Mouse (Mus musculus): ENCODE measurements around the gene Tarm1. TPM values are rescaled to one million over a fixed set of nuclear protein-coding genes. Genes with fewer than 3 reads are reported as not detected.
A peak's percentile ranks its signal among the peaks of the same experiment; 100 is the strongest.

Tarm1 gene
- total RNA-seq (2017) = 50.3 and 60.8 TPM in 2 replicates

- ATAC-seq (ENCODE audit: extremely low read depth, insufficient number of reproducible peaks, low FRiP score, poor library complexity, severe bottlenecking) = peak; percentile 59; the same call in 1 of the 2 replicates
Measured at GRCm38 (mm10) chr7:3502439-3502838, at the start of gene Tarm1. Gene Tarm1, minus strand, starts transcription at chr7:3502624.

- ATAC-seq (ENCODE audit: extremely low read depth, insufficient number of reproducible peaks, low FRiP score, poor library complexity, severe bottlenecking) = peak; percentile 78; the same call in 1 of the 2 replicates
Measured at GRCm38 (mm10) chr7:3505913-3506312, 3.5 kb upstream of the Tarm1 start.

GRCm38 (mm10) chr7:3500406-3500805 lies 2.0 kb downstream of the Tarm1 start:
- no peak for ATAC-seq (ENCODE audit: extremely low read depth, insufficient number of reproducible peaks, low FRiP score, poor library complexity, severe bottlenecking)

GRCm38 (mm10) chr7:3481948-3482608 lies 20.3 kb downstream of the Tarm1 start:
- ATAC-seq (ENCODE audit: extremely low read depth, insufficient number of reproducible peaks, low FRiP score, poor library complexity, severe bottlenecking) = 0 out of 2 replicates have a peak, but pooled peaks have one; percentile 55

GRCm38 (mm10) chr7:3476728-3477127 lies 25.7 kb downstream of the Tarm1 start:
- ATAC-seq (ENCODE audit: extremely low read depth, insufficient number of reproducible peaks, low FRiP score, poor library complexity, severe bottlenecking) = no peak

- ATAC-seq (ENCODE audit: extremely low read depth, insufficient number of reproducible peaks, low FRiP score, poor library complexity, severe bottlenecking) = no peak
Measured at GRCm38 (mm10) chr7:3474291-3475080, 27.9 kb downstream of the Tarm1 start.

GRCm38 (mm10) chr7:3472774-3473173 lies 29.6 kb downstream of the Tarm1 start:
- ATAC-seq (ENCODE audit: extremely low read depth, insufficient number of reproducible peaks, low FRiP score, poor library complexity, severe bottlenecking) = no peak

- ATAC-seq (ENCODE audit: extremely low read depth, insufficient number of reproducible peaks, low FRiP score, poor library complexity, severe bottlenecking) = no peak
Measured at GRCm38 (mm10) chr7:3468614-3469013, 33.8 kb downstream of the Tarm1 start.

- no peak for ATAC-seq (ENCODE audit: extremely low read depth, insufficient number of reproducible peaks, low FRiP score, poor library complexity, severe bottlenecking)
Measured at GRCm38 (mm10) chr7:3463306-3463705, 39.1 kb downstream of the Tarm1 start.

GRCm38 (mm10) chr7:3460261-3460660 lies 42.2 kb downstream of the Tarm1 start:
- ATAC-seq (ENCODE audit: extremely low read depth, insufficient number of reproducible peaks, low FRiP score, poor library complexity, severe bottlenecking) = no peak

GRCm38 (mm10) chr7:3457841-3458217 lies 44.6 kb downstream of the Tarm1 start:
- ATAC-seq (ENCODE audit: extremely low read depth, insufficient number of reproducible peaks, low FRiP score, poor library complexity, severe bottlenecking) = no peak

GRCm38 (mm10) chr7:3457111-3457840 lies 45.1 kb downstream of the Tarm1 start:
- ATAC-seq (ENCODE audit: extremely low read depth, insufficient number of reproducible peaks, low FRiP score, poor library complexity, severe bottlenecking) = no peak

GRCm38 (mm10) chr7:3453486-3454183 lies 48.8 kb downstream of the Tarm1 start:
- ATAC-seq (ENCODE audit: extremely low read depth, insufficient number of reproducible peaks, low FRiP score, poor library complexity, severe bottlenecking) = no peak

- ATAC-seq (ENCODE audit: extremely low read depth, insufficient number of reproducible peaks, low FRiP score, poor library complexity, severe bottlenecking) = no peak
Measured at GRCm38 (mm10) chr7:3452821-3453485, 49.5 kb downstream of the Tarm1 start.

- no peak for ATAC-seq (ENCODE audit: extremely low read depth, insufficient number of reproducible peaks, low FRiP score, poor library complexity, severe bottlenecking)
Measured at GRCm38 (mm10) chr7:3451161-3451560, 51.3 kb downstream of the Tarm1 start.

- no peak for ATAC-seq (ENCODE audit: extremely low read depth, insufficient number of reproducible peaks, low FRiP score, poor library complexity, severe bottlenecking)
Measured at GRCm38 (mm10) chr7:3450671-3451070, 51.8 kb downstream of the Tarm1 start.

- ATAC-seq (ENCODE audit: extremely low read depth, insufficient number of reproducible peaks, low FRiP score, poor library complexity, severe bottlenecking) = 0 out of 2 replicates have a peak, but pooled peaks have one; percentile 46
Measured at GRCm38 (mm10) chr7:3448737-3449454, 53.5 kb downstream of the Tarm1 start.

- ATAC-seq (ENCODE audit: extremely low read depth, insufficient number of reproducible peaks, low FRiP score, poor library complexity, severe bottlenecking) = no peak
Measured at GRCm38 (mm10) chr7:3447026-3447425, 55.4 kb downstream of the Tarm1 start.

Measured in neutrophil, adult 5-6 weeks (primary cell).